Mouse (Mus musculus) cortical plate, adult 2 months (tissue): ENCODE measurements around the gene Spata33.

Source experiments
- CTCF ChIP-seq: fragments of 200-500 bp; IDR thresholded peaks from 2 replicates; pipeline ENCODE4 v1.5.1; 2011; ENCODE audit warnings: mild to moderate bottlenecking, control low read depth, low read length; ENCODE audit not compliant: insufficient read depth; ENCODE audit errors: extremely low read depth
- POLR2A ChIP-seq: fragments of 200-500 bp; IDR thresholded peaks from 2 replicates; pipeline ENCODE4 v1.6.1; 2011; ENCODE audit warnings: mild to moderate bottlenecking, low read length, control low read depth; ENCODE audit not compliant: insufficient read depth; ENCODE audit errors: extremely low read depth

DNA sequence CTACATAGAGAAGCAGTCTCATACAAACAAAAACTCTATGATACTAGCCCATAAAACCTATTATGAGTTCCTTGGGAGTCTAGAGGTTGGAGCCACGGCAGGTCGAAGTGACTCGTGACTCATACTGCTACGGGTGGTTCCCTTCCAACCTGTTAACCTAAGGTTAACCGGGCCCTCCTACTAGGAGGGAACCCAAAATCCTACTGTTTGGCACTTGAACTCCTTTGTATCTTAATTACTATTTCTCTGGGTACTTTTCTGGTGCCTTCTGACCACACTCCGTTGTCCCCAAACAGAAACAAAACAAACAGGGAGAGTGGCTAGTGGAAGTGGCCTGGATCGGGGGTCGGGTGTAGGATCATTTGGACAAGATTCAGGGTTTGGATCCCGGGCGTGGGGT lies 756 bp upstream of the Spata33 start:
- TF ChIP-seq CTCF (no peak), POLR2A (no peak)
